Mouse (Mus musculus) midbrain, embryonic 16.5 days (tissue): ENCODE measurements around the gene Slco3a1. TPM values are rescaled to one million over a fixed set of nuclear protein-coding genes. Genes with fewer than 3 reads are reported as not detected.

ENCODE experiments used
- ATAC-seq: fragments of 200-750 bp; cut with Nextera tagmentation; 2 replicates; pipeline ENCODE4 v1.8.0; 2017; ENCODE audit warnings: moderate TSS enrichment
- H3K27ac ChIP-seq: fragments of 300-500 bp; sonication (generic); 2 replicates; pipeline ENCODE4 v1.5.1; 2014; ENCODE audit warnings: mild to moderate bottlenecking, low read length, mixed read lengths
- H3K27me3 ChIP-seq: fragments of 300-500 bp; sonication (generic); 2 replicates; pipeline ENCODE4 v1.6.1; 2014; ENCODE audit warnings: low read depth, low read length, mixed read lengths; ENCODE audit not compliant: control insufficient read depth, insufficient read depth
- H3K36me3 ChIP-seq: fragments of 300-500 bp; sonication (generic); 2 replicates; pipeline ENCODE4 v1.6.1; 2014; ENCODE audit warnings: mild to moderate bottlenecking, low read length, moderate library complexity, mixed read lengths; ENCODE audit not compliant: control insufficient read depth, insufficient read depth
- H3K4me1 ChIP-seq: fragments of 300-500 bp; sonication (generic); 2 replicates; pipeline ENCODE4 v1.6.1; 2014; ENCODE audit warnings: mild to moderate bottlenecking, low read length, mixed read lengths; ENCODE audit not compliant: control insufficient read depth, insufficient read depth
- H3K4me2 ChIP-seq: fragments of 300-500 bp; sonication (generic); 2 replicates; pipeline ENCODE4 v1.6.1; 2014; ENCODE audit warnings: mild to moderate bottlenecking, low read length, mixed read lengths
- H3K4me3 ChIP-seq: fragments of 300-500 bp; sonication (generic); 2 replicates; pipeline ENCODE4 v1.5.1; 2014; ENCODE audit warnings: low read depth, mild to moderate bottlenecking, low read length, moderate library complexity, mixed read lengths
- H3K9ac ChIP-seq: fragments of 300-500 bp; sonication (generic); 2 replicates; pipeline ENCODE4 v1.6.1; 2014; ENCODE audit warnings: low read depth, low read length, mixed read lengths
- H3K9me3 ChIP-seq: fragments of 300-500 bp; sonication (generic); replicated peaks from 2 replicates; pipeline ENCODE4 v1.6.1; 2014; ENCODE audit warnings: mild to moderate bottlenecking, low read length, mixed read lengths; ENCODE audit not compliant: control insufficient read depth, poor library complexity, severe bottlenecking
- WGBS: fragments of 180-500 bp; shearing (Covaris S2); extraction: QIAGEN DNeasy Blood & Tissue Kit; methylation state at CpG from one replicate; pipeline ENCODE4 v1.1.7; 2014; 5-methylcytosine and 5-hydroxymethylcytosine counted together
- polyA plus RNA-seq: library from polyadenylated mRNA; unstranded; fragments of >200 nt; fragmentation: Nextera tagmentation; extraction: Ambion mirVana; gene quantifications from 2 replicates; pipeline ENCODE4 v1.2.1, GENCODE M21; 2015

Slco3a1 gene
- polyA plus RNA-seq, 1 experiment from 2014 or later, result 27.2 TPM

DNA sequence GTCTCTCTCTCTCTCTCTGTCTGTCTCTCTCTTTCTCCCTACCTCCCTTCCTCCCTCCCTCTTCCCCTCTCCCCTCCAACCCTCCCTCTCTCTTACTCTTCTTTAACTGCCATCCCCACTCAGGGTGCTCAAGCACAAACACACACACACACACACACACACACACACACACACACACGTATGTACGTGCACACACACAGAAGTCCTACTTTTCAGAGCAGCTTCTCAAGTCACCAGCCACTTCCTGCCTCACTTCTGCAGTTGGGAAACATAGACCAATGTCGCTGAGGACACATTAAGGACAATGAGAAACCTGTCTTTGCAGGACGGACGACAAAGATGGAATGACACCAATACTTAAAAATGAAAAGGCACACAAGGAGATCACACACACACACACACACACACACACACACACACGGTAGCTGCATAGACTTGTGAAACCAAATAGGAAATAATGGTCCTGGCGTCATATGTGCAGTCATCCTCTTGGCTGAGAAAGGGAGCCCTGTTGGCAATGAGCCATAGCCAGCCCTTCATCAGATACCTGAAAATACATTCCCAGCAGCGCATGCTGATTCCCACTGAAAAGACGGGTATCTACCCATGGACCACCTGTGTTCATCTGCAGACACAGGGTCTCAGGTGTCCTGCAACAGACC lies 3.1 kb downstream of the Slco3a1 start:
- H3K27me3 ChIP-seq, result 0 out of 2 replicates have a peak, but pooled peaks cover 3% of the 10 kb centered on the region
- H3K4me3 ChIP-seq, result peak overlapping the region; percentile 91
- peak overlapping the region; percentile 48 for H3K9ac ChIP-seq
- ATAC-seq, result no peak
- no peaks in the 10 kb centered on the region for H3K9me3 ChIP-seq
- peak overlapping the region; percentile 81 for H3K4me2 ChIP-seq
- no peaks in the 10 kb centered on the region for H3K36me3 ChIP-seq
- H3K27ac ChIP-seq, result no peak overlapping the region
- H3K4me1 ChIP-seq, result peaks cover 34% of the 10 kb centered on the region
- WGBS, result 71% methylated on average over 9 of the region's 9 CpGs

DNA sequence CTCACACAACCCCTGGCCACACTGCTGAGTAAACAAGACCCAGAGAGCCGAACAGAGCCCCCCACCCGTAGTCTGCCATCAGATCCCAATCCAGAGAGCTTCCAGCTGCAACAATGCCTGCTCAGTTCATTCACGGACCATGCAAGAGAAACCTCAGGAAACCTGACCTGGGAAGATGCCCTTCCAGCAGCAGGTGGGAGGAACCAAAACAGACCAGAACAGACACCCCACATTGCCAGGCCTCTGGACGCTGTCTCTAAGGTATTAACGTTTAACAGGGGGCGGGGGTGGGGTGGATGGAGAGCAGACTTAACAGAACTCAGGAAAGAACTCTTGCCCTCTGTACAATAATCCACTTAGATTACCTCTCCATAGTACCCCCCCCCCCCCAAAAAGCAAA lies 4.9 kb downstream of the Slco3a1 start:
- Histone ChIP-seq H3K27me3 (0 out of 2 replicates have a peak, but pooled peaks cover 3% of the 10 kb centered on the region), H3K9me3 (no peaks in the 10 kb centered on the region), H3K4me3 (no peak overlapping the region), H3K36me3 (no peaks in the 10 kb centered on the region), H3K4me1 (peaks cover 30% of the 10 kb centered on the region), H3K27ac (no peak overlapping the region), H3K9ac (no peak overlapping the region), H3K4me2 (peak overlapping the region; percentile 1; the same call in 1 of the 2 replicates)
- 37% methylated on average over 6 of the region's 6 CpGs for WGBS
- ATAC-seq, result no peak

DNA sequence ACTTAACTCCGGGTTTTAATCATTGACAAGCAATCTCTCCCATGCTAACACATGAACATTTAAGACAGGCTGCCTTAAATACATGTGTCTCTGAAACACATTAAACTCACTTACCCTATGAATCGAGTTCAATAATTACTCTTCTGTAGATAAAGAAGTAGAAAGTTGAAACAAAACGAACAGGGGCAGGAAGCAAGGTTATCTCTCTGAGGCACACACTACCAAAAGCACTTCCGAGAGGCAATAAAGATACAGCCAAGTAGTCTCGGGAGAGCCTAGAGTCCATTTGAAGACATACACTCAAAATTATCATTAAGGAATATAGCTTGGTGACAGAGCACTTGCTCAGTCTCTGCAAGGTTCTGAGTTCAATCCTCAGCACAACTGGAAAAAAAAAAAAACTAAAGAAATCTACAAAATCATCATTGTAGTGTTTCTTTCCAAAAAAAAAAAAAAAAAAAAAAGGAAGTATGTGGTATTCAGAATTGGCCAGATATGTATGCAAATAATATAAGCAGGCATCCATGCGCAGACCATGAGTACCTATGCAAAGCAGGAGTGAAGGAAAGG lies 5.5 kb downstream of the Slco3a1 start:
- no peaks in the 10 kb centered on the region for H3K36me3 ChIP-seq
- WGBS, result 81% methylated on average over 6 of the region's 6 CpGs
- peaks cover 30% of the 10 kb centered on the region for H3K4me1 ChIP-seq
- H3K27me3 ChIP-seq, result 0 out of 2 replicates have a peak, but pooled peaks cover 3% of the 10 kb centered on the region
- no peak overlapping the region for H3K9ac ChIP-seq
- no peak overlapping the region for H3K4me3 ChIP-seq
- ATAC-seq, result no peak
- no peak overlapping the region for H3K4me2 ChIP-seq
- no peaks in the 10 kb centered on the region for H3K9me3 ChIP-seq
- H3K27ac ChIP-seq, result no peak overlapping the region

DNA sequence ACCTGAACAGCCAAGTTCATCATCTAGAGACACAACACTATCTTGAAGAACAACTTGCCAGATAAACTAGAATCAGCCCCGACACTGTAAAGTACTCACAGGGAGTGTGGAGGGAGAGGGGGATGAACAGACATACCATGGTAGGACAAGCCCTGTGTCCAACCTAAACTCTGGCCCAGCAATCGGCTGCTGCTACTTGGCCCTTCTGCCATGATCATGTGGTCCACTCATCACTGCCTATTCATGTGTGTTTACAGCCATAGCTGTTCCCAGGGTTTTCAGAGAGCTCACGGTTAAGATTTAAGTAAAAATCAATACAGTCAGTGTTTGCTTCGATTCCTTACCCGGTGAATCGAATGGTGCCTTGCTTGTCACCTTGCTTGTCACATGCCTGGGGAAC lies 7.9 kb downstream of the Slco3a1 start:
- WGBS, result 76% methylated on average over 6 of the region's 6 CpGs
- H3K36me3 ChIP-seq, result no peaks in the 10 kb centered on the region
- H3K9ac ChIP-seq, result no peak overlapping the region
- H3K4me1 ChIP-seq, result peaks cover 12% of the 10 kb centered on the region
- no peaks in the 10 kb centered on the region for H3K27me3 ChIP-seq
- no peak overlapping the region for H3K4me2 ChIP-seq
- no peak overlapping the region for H3K27ac ChIP-seq
- no peaks in the 10 kb centered on the region for H3K9me3 ChIP-seq
- H3K4me3 ChIP-seq, result no peak overlapping the region
- ATAC-seq, result no peak

DNA sequence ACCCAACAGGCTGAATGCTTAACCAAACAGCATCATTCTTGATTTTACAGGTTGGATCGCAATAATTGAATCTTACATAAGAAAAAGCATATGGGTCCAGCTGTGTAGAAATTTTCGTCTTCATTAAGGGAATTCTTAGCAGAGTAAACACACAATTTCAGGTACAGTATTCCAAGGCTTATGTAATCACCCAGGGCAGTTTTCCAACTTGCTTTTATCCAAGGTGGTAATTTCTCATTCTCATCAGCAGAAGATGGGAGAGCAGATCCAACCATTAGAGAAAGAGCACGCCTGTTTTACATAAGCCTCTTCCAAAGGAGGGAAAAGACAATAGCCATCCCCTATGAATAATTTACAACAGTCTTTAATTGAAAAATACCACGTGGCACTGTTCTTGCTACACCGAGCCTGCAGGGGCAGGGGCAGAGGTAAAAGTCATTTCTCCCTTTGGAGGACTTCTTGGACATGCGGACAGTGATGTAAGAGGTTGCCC lies 9.0 kb downstream of the Slco3a1 start:
- 63% methylated on average over 6 of the region's 6 CpGs for WGBS
- no peak overlapping the region for H3K9ac ChIP-seq
- no peak for ATAC-seq
- H3K27ac ChIP-seq, result no peak overlapping the region
- no peaks in the 10 kb centered on the region for H3K36me3 ChIP-seq
- no peak overlapping the region for H3K4me2 ChIP-seq
- H3K4me1 ChIP-seq, result peaks cover 3% of the 10 kb centered on the region
- H3K27me3 ChIP-seq, result no peaks in the 10 kb centered on the region
- no peaks in the 10 kb centered on the region for H3K9me3 ChIP-seq
- no peak overlapping the region for H3K4me3 ChIP-seq

DNA sequence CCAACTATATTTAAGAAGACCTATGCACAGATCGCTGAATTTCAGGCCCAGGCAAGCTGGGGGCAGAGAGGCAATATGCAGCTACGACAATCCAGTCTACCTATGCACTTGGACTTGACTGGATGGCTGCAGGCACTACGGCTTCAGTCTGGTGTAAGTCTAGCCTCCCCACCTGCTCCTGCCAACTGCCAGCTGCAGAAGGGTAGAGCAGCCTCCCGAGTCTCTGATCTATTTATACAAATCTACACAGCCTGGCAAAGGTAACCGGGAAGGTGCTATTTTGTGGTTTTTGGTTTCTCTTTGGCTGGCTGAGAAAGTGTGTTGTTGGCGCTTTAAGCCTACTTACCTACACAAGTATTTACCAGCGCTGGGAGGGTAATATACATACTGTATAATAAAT lies 10.3 kb downstream of the Slco3a1 start:
- ATAC-seq, result no peak
- 86% methylated on average over 7 of the region's 7 CpGs for WGBS
- Histone ChIP-seq H3K4me1 (no peaks in the 10 kb centered on the region), H3K27ac (no peak overlapping the region), H3K4me3 (no peak overlapping the region), H3K9me3 (no peaks in the 10 kb centered on the region), H3K4me2 (no peak overlapping the region), H3K27me3 (no peaks in the 10 kb centered on the region), H3K9ac (no peak overlapping the region), H3K36me3 (no peaks in the 10 kb centered on the region)

DNA sequence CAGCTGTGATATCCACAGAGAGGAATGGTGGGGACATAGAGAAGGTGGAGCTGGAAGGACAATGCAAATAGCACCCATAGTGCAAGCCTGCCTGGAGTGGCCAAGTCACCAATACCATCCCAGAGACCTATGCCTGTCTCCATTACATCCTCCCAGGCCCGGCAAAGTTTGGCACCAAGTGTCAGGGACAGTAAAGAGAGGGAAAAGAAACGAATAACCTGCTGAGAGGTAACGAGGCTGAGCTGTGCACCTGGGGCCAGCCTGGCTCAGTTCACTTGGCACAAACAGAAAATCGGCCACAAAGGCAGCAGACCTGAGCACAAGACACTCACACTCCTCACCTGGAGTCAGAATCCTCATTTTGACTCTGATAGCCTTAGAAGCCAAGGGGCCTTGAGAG lies 12.6 kb downstream of the Slco3a1 start:
- no peaks in the 10 kb centered on the region for H3K4me1 ChIP-seq
- H3K36me3 ChIP-seq, result no peaks in the 10 kb centered on the region
- H3K9me3 ChIP-seq, result no peaks in the 10 kb centered on the region
- no peak overlapping the region for H3K4me3 ChIP-seq
- H3K4me2 ChIP-seq, result no peak overlapping the region
- H3K27ac ChIP-seq, result no peak overlapping the region
- H3K27me3 ChIP-seq, result no peaks in the 10 kb centered on the region
- no peak for ATAC-seq
- WGBS, result 57% methylated on average over 4 of the region's 4 CpGs
- H3K9ac ChIP-seq, result no peak overlapping the region

DNA sequence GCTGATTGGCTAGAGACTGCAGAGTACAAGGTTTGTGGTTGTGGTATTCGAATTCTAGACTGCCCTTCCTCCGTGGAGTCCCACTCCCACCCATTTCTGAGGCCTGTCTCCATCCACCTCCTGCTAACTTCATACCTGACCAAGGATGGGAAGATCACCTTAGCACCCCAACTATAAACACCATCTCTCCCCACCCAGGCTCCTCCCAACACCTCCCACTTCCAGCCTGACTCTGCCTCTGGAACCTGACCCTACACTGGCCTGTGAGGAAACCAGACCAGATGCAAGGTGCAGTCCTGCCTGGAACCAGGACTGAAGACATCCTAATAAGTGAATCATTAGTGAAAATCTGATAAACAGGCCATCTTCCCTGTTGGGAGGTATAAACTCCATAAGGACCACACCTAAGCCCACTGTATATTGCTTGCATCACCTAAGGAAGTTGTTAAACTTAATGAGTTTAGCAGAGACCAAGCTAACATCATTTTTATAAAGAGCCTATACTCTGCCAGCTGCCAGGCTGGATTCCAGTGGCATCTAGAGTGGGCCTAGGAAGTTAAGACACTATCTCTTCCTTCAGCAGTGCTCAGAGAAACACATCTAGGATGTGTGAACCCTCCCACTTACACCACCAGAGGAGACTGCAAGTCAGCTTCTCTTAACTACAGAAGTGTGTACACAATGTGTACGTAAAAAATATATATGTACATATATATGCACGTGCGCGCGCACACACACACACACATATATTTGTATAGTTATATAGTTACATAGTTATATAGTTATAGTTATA lies 13.5 kb downstream of the Slco3a1 start:
- no peak for ATAC-seq

DNA sequence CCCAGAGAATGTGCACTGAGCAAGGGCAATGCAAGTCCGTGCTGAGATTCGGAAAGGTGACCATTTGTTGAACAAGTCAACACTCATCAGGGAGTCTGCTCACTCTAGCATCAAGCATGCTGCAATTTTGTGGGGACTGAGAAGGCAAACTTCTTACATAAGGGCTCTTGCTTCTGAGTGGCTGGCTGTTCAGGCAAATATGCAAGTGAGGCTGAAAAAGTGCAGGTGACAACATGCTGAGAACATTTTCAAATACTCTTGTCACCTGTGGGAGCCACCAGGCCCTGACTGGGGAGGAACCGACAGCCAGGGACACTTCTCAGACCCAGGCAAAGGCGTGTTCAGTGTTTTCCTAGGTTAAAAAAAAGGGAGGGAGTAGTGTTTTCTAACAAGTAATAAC lies 18.4 kb downstream of the Slco3a1 start:
- Histone ChIP-seq H3K36me3 (no peaks in the 10 kb centered on the region), H3K9me3 (no peaks in the 10 kb centered on the region), H3K4me2 (no peak overlapping the region), H3K4me1 (0 out of 2 replicates have a peak, but pooled peaks cover under 1% of the 10 kb centered on the region), H3K27me3 (no peaks in the 10 kb centered on the region), H3K4me3 (no peak overlapping the region), H3K27ac (no peak overlapping the region), H3K9ac (no peak overlapping the region)
- 89% methylated on average over 4 of the region's 4 CpGs for WGBS
- ATAC-seq, result no peak

More for the DNA sequence above, 13.5 kb downstream of the Slco3a1 start:
- no peak overlapping the region for H3K4me3 ChIP-seq
- H3K4me1 ChIP-seq, result no peaks in the 10 kb centered on the region
- no peak overlapping the region for H3K4me2 ChIP-seq
- H3K27me3 ChIP-seq, result no peaks in the 10 kb centered on the region
- no peak overlapping the region for H3K27ac ChIP-seq
- H3K9me3 ChIP-seq, result no peaks in the 10 kb centered on the region
- WGBS, result 91% methylated on average over 7 of the region's 7 CpGs
- no peaks in the 10 kb centered on the region for H3K36me3 ChIP-seq
- no peak overlapping the region for H3K9ac ChIP-seq
